7 mouse cellular contexts compared by ENCODE assay signal in the genomic region with DNA sequence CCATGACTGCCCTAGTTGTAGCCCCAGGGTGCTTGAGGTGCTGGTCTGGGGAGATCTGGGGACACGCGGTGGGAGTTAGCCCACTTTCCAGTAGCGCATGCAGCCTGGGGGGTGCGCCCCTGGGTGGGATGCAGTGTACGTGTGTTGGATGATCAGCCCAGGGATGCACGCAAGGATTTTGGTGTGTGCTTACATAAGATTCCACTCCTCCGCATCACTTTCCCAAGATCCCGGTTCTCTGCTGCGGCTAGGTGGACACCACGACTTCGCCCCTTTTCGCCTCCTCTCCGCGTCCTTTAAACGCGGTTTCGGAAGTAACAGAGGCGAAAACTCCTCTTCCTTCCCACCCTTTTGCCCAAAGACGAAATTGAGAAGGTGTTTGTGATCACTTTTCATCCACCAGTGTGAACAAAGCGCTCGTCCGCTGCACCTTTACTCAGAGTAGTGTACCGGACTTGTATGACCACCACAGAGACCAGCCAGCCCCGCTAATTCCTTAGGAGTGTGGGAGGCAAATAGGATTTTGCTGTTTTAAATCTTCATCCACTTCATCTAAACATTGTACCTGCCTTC. TPM values are rescaled to one million over a fixed set of nuclear protein-coding genes. Genes with fewer than 3 reads are reported as not detected.
DNase-seq lines count a peak whose midpoint lies in the region; ATAC-seq and TF ChIP-seq lines count a peak whose summit lies in the region.

No protein-coding gene starts in this region.

- no peak for TF ChIP-seq CTCF in lung, embryonic 14.5 days (IDR thresholded peaks at IDR 0.05; ENCODE audit: low read depth)

- peak; percentile 35 for DNase-seq in lung, embryonic 14.5 days
- no peak for DNase-seq in lung, postnatal 4 days
- no peak for DNase-seq in thymus, postnatal 25 days
- no peak for DNase-seq in adrenal gland, postnatal 10 days

- 0 out of 2 replicates have a peak, but pooled peaks cover 3% of the 10 kb centered on the region for H3K9me3 ChIP-seq in lung, embryonic 14.5 days (ENCODE audit: low read depth, low read length)
- H3K9me3 ChIP-seq in intestine, embryonic 16.5 days (ENCODE audit: control insufficient read depth, low read length): no peaks in the 10 kb centered on the region
- no peaks in the 10 kb centered on the region for H3K9me3 ChIP-seq in neural tube, embryonic 12.5 days

- H3K9ac ChIP-seq in lung, embryonic 14.5 days: peak overlapping the region; percentile 85
- H3K9ac ChIP-seq in intestine, embryonic 16.5 days (ENCODE audit: low read depth, low read length): peak overlapping the region; percentile 90
- H3K9ac ChIP-seq in neural tube, embryonic 12.5 days: peak overlapping the region; percentile 94

- 5% methylated on average over 24 of the region's 24 CpGs for WGBS in lung, embryonic 14.5 days
- WGBS in intestine, embryonic 16.5 days: 8% methylated on average over 24 of the region's 24 CpGs
- WGBS in neural tube, embryonic 12.5 days: 4% methylated on average over 24 of the region's 24 CpGs

- peak overlapping the region; percentile 90 for H3K4me3 ChIP-seq in lung, embryonic 14.5 days (ENCODE audit: low read depth, low read length)
- peak overlapping the region; percentile 82 for H3K4me3 ChIP-seq in intestine, embryonic 16.5 days (ENCODE audit: low read length)
- H3K4me3 ChIP-seq in neural tube, embryonic 12.5 days: peak overlapping the region; percentile 93

- no peaks in the 10 kb centered on the region for H3K36me3 ChIP-seq in lung, embryonic 14.5 days (ENCODE audit: insufficient read depth)
- H3K36me3 ChIP-seq in intestine, embryonic 16.5 days (ENCODE audit: control insufficient read depth, insufficient read depth, low read length): no peaks in the 10 kb centered on the region
- H3K36me3 ChIP-seq in neural tube, embryonic 12.5 days: no peaks in the 10 kb centered on the region

- peak; percentile 48; the same call in 1 of the 2 replicates for ATAC-seq in lung, embryonic 14.5 days (ENCODE audit: insufficient read depth)
- ATAC-seq in erythroblast, adult 5-6 weeks (replicated peaks; ENCODE audit: low FRiP score, poor library complexity, severe bottlenecking): 0 out of 2 replicates have a peak, but pooled peaks have one; percentile 20
- no peak for ATAC-seq in intestine, embryonic 16.5 days
- ATAC-seq in neural tube, embryonic 12.5 days (ENCODE audit: low FRiP score, low read depth): peak; percentile 29; the same call in 1 of the 2 replicates

- H3K4me1 ChIP-seq in lung, embryonic 14.5 days (ENCODE audit: insufficient read depth): 0 out of 2 replicates have a peak, but pooled peaks cover 5% of the 10 kb centered on the region
- H3K4me1 ChIP-seq in intestine, embryonic 16.5 days (ENCODE audit: control insufficient read depth, insufficient read depth, low read length): peaks cover 20% of the 10 kb centered on the region
- H3K4me1 ChIP-seq in neural tube, embryonic 12.5 days: peaks cover 18% of the 10 kb centered on the region; the same call in 1 of the 2 replicates

- H3K27ac ChIP-seq in lung, embryonic 14.5 days (ENCODE audit: low read depth): no peak overlapping the region
- no peak overlapping the region for H3K27ac ChIP-seq in intestine, embryonic 16.5 days (ENCODE audit: low read length)
- H3K27ac ChIP-seq in neural tube, embryonic 12.5 days: no peak overlapping the region

- peaks cover 26% of the 10 kb centered on the region; the same call in 1 of the 2 replicates for H3K27me3 ChIP-seq in lung, embryonic 14.5 days (ENCODE audit: insufficient read depth, low read length)
- peaks cover 5% of the 10 kb centered on the region; the same call in 1 of the 2 replicates for H3K27me3 ChIP-seq in intestine, embryonic 16.5 days (replicated peaks; ENCODE audit: control insufficient read depth, insufficient read depth, low read length)
- no peaks in the 10 kb centered on the region; the same call in 1 of the 2 replicates for H3K27me3 ChIP-seq in neural tube, embryonic 12.5 days (replicated peaks)

- peak overlapping the region; percentile 99 for H3K4me2 ChIP-seq in lung, embryonic 14.5 days
- H3K4me2 ChIP-seq in intestine, embryonic 16.5 days (ENCODE audit: low read depth, low read length): peak overlapping the region; percentile 97
- peak overlapping the region; percentile 96 for H3K4me2 ChIP-seq in neural tube, embryonic 12.5 days (replicated peaks)

RNA-seq across cellular contexts. Expression of a gene that starts 1.4 kb away (rescaled TPM):
- 45.3 and 45.7 TPM in 2 replicates for polyA plus RNA-seq in lung, embryonic 14.5 days (2014; fragmentation: Nextera tagmentation; extraction: Ambion mirVana)
- total RNA-seq in erythroblast, adult 5-6 weeks (2015; ENCODE audit: low replicate concordance): 0.58 and 1.3 TPM in 2 replicates
- total RNA-seq in erythroblast, adult 5-6 weeks (2017; ENCODE audit: low replicate concordance): 1.8 and 2.4 TPM in 2 replicates
- polyA plus RNA-seq in intestine, embryonic 16.5 days (2015; fragmentation: Nextera tagmentation; extraction: Ambion mirVana): 10.8 and 12.5 TPM in 2 replicates
- polyA plus RNA-seq in neural tube, embryonic 12.5 days (2016; fragmentation: Nextera tagmentation; extraction: Ambion mirVana): 133 and 138 TPM in 2 replicates
- 10 to 100 TPM; 72.7 to 95.7 TPM for total RNA-seq in adrenal gland, postnatal 10 days (2021)
